Mouse (Mus musculus) kidney, postnatal 25 days (tissue): Measurements from ENCODE around the gene Tut1.

Experiments used
- DNase-seq, 2 experiments: peaks; one replicate each; pipeline ENCODE4 v3.0.0; 2021; ENCODE audit warnings: mixed read lengths in 2 of 2

Tut1 gene

DNA sequence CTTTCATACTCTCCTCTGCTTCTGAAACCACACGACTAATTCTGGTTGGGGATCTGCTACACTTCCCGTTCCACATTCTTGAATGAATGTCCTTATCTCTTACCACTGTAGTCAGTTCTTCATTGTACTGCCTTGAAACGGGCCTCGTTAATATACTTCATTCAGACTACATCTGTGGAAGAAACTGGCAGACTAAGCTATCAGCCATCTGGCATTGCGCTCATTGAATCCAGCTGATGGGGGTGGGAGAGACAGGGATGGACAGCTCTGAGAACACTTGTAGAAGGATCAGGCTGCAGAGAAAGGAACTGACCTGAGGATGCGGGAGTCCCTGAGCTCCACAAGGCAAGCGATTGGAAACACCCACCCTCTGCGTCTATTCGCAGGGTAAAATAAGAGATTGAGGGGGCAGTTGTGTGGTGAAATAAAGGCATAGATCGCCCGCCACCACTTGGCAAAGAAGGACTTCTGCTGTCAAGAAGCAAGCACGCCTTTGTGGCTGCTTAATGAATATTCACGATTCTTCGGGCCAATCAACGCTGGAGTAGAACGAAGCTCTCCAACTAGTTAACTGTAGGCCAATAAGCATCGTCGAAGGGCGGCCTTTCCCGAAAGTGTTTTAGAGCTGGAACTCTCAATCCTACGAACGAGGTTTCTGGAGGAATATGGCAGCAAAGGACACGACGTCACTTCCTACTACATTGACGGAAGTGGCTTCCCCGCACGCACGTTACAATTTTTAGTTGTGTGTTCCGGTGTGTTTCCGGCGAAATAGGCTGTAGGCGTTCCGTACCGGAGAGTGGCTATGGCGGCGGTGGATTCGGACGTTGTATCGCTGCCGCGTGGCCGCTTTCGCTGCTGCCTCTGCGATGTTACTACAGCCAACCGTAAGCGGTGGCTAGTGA, at the start of gene Tut1:
Gene Tut1 (plus strand): TSS at position 713 of the 905 bp plus-strand sequence.
- DNase-seq = peak; percentile 94 to 95

DNA sequence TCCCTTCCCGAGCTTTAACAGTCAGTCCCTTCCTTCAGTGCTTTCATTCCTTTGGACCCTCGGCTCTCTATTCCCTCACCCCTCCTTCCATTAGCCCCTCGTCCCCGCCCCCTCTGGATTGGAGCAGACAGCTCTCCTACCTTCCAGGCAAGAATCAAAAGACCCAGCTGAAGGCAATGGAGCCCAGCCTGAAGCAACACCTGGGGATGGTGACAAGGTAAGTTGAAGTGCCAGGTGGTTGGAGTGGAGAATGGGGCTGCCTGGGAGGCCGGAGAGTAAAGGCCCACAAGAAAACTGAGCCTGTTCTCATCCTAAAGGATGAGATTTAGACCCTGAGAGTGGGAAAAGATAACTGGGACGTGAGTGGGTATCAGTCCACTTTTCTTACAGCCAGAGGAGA, 45.1 kb upstream of the Tut1 start:
- DNase-seq = no peak

DNA sequence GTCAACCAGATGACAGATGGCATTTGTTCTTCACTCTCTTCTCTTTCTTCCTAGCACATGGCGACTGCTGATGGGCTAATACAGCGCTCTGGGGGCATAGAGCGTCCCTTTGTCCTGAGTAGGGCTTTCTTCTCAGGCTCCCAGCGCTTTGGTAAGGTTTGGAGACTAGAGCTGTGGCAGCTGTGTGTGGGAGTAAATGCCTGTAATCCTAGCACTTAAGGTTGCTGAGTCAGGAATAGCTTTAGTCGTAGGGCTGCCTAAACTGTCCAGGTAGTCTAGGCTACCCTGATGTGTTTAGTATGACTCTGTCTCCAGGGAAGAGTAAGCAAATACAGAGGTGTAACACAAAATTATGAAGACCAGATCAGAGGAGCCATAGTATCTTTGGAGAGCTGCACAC, 41.8 kb upstream of the Tut1 start:
- DNase-seq = no peak

DNA sequence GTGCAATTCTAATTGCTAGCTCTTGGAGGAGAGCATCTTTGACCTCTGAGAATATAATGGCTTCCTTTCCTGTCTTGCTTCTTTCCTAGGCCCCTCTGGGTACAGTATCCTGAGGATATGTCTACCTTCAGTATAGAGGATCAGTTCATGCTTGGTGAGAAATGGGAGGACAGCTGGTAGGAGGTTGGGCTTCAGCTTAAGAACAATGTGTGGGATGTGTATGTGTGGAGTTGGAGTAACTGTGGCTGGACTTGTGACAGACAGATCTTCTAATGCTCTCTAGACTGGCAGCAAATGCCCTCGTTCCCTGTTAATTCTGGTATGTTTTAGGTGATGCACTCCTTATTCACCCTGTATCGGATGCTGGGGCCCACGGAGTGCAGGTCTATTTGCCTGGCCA, 39.4 kb upstream of the Tut1 start:
- DNase-seq = no peak

DNA sequence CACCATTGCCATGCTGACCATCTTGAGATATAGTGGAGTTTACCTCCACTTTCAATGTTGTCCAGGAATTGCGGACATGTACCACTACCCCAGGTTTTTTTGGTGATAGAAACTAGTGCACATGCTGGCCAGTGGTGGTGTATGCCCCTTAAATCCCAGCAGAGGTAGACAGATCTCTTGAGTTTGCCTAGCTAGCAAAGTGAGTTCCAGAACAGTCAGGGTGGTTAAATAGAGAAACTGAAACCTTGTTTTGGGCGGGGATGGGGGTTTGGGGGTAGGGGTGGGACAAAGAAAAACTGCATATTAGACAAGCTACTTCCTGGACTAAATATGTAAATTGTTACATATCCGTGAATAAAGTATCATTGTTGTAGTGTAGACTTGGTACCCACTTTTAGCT, 34.6 kb upstream of the Tut1 start:
- no peak for DNase-seq

DNA sequence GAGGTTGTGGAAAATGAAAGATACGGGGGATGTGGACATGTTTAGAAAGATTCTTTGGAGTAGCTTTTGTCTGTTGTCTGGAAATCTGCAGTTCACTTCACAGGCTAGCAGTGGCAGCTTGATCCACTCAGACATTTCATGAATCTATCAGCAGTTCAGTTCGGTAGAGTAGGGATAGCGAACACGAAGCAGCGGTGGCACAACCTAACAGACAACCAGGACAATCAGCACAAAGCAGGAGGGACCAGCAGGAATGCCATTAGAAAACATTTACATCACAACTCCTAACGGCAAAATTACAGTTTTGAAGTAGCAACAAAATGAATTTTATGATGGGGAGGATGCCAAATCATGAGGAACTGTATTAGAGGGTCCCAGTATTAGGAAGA, 34.0 kb upstream of the Tut1 start:
- no peak for DNase-seq

DNA sequence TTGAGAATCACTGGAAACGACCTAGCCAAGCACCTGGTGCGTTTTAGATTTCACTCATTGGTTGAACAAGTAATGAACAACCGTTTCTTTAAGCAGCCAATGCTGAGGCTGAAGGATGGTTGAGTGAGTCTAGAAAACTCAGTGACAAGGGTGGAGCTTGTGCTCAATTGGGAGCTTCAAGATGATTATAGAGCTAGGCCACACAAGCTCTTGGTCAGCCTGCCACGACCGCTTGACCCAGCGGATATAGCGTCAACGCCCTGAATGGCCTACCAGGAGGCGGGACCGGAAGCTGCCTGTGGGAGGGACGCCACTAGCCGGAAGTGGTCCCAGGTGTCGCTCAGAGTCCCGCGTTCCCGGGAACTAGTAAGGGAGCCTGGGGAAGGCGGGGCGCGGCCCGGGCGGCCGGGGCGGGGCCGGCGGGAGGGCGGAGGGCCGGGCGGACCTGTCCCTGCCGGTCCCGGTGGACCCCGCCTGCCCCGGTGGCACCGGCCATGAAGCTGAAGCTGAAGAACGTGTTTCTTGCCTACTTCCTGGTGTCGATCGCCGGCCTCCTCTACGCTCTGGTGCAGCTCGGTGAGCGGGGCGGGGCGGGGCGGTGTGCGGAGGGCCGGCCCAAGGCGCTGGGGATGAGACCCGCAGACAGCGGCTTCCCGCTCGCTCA, 33.4 kb upstream of the Tut1 start, which contains the start of gene B3gat3:
Gene B3gat3 (plus strand): TSS at position 302 of the 664 bp plus-strand sequence.
- DNase-seq = peak; percentile 96 to 98

DNA sequence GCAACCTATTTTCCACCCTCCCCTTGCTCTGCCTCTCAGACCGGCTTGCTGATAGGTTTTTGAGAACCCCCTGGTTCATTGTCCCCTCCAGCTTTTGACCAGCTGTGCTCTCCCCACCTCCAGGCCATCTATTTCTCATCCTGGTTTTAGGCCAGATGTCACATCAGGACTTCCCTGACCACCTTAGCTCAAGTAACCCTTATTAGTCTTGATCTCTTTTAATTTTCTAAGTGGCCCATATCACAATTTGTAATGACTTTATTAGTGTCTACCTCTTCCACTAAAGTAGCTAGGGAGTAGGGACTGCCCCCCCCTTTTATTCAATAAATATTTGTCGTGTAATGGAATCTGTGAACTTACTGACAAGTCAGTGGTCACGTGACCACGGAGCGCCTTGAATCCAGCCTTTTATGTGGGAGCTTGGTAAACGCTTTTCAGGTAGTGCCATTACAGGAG, 32.8 kb upstream of the Tut1 start:
- DNase-seq = peak; percentile 66 to 69

DNA sequence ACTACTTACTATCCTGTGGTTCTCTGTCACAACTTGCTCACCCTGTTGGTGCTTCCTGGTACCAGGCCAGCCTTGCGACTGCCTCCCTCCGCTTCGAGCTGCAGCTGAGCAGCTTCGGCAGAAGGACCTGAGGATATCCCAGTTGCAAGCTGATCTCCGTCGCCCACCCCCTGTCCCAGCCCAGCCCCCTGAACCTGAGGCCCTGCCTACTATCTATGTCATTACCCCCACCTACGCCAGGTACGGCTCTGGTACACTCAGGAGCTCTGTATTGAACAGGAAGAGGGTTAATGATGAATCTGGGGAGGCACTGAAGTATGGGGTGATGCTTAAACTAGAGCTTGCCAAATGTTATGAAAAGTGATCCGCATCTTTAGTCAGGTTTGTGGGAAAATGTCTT, 31.9 kb upstream of the Tut1 start:
- DNase-seq = no peak

DNA sequence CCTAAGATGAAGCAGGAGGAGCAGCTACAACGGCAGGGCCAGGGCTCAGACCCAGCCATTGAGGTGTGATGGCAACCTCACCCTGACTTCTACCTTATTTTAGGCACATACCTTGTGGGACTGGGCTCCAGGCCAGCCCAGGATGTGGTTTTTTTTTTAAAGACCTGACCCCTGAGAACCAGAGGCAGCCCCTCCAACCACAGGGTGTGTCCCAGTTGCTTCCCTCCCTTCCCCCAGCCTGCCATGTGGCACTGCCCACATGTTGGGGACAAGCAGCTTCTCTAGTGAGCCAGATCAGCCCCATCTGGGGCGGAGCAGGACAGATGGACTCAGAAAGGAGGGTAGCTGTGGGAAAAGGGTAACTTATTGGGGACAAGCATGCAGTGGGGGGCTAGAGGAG, 26.9 kb upstream of the Tut1 start:
- DNase-seq = no peak

DNA sequence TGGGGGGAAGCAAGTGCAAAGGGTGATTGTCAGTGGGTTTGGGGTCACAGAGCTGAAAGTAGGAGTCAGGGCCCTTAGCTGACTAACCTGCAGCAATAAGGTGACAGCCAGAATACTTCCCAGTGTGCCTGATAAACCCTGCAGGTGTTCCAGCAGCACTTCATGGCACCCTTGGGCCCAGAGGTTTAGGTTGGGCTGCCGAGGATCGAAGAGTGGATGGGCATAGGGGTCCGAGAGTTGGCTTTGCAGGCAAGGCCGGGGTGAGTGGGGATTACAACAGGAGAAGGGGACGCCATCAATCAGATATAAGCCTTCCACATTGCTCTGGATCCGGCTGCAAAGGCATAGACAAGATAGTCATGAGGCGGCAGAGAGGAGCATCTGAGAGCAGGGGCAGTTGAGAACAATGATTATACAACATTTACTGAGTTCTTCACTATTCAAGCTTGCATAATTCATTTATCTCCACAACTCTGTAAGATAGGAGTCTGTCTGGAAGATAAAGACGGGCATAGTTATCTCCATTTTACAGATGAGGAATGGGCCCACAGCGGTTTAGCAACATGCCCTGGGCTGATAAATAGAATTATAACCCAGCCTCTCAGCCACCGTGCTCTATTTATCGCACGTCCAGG, 25.6 kb upstream of the Tut1 start:
- DNase-seq = no peak

DNA sequence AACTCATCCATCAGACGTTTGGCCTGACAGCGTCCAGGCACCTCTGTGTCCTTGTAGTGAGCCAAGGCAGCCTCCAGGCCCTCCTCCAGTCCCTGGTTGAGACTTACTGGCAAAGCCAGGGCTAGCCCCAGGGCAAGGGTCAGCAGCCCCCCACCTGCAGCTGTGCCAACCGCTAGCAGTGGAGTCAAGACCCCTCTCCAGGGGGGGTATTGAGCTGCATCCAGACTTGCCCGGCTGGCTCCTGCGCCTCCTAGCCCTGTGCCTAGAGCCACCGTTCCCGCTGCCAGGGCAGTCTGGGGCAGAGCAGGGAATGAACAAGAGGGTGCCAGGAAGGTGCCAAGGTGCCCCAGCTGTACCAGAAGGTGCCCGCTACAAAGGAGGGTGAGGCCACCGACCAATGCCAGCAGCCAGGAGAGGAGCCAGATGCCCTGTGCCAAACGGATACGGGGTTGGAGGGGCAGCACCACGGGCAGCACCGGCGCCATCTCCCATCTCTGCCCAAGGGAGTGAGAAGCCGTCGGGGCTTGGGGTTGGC, 24.9 kb upstream of the Tut1 start:
- no peak for DNase-seq

DNA sequence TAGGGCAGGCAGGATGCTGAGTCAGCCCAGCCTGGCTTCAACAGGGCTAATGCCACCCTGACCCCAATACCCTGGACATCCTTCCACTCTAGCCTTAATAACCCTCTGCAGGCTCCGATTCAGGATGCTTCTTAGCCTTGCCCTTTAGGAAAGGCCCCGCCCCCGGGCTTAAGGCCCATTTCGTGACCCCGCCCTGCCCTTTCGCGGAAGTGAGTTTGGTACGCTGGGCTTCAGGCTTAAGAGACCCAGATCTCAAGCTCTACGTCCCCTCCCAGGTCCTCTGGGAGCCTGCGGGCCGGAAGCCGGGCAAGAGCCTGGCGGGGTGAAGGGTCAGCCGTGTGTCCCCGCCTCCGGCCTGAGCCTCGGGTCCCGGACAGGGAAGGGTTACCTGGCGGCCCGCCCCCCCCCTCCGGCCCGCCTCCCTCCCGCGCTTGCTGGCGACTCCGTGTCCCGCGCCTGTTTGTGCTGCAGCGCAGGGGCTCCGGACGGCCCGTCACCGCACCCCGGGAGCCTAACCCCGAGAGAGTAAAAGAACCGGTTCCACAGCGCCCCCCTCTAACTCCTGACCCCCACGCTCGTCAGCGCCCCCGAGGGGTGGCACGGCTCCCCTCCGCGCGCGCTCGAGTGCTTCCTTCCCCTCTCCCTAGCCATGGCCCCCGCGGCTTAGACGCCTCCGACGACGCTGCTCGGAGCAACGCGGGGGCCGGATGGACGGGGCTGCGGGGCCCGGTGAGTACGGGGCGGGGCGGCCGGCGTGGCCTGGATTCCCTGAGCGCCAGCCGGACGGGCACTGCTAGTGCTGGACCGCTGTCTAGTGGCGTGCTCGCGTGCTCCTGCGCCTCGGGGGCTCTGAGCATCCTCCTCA, 24.2 kb upstream of the Tut1 start, which contains the start of the genes Rom1 and Eml3:
Gene Rom1 (minus strand): TSS at position 133 of the 865 bp plus-strand sequence.
Gene Eml3 (plus strand): TSS at position 329 of the 865 bp plus-strand sequence.
- peak; percentile 94 to 95 for DNase-seq

DNA sequence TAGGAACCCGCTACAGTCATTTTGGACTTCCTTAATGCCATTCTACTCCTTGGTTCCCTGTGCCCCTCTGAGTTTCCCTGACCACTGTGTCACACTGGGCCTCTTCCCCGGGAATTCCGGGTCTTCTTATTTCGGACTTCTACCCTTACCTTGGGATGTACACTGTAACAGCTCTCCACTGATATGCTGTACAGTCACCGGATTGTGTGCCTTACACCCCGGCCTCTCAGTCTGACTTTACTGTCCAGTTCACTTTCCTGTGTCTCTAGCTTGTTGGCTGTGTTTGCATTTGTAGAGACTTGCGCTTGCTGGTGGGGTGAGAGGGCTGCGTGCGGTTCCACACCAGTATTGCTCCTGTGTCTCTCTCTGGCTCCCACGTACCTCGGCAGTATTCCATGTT, 23.5 kb upstream of the Tut1 start:
- DNase-seq = no peak

DNA sequence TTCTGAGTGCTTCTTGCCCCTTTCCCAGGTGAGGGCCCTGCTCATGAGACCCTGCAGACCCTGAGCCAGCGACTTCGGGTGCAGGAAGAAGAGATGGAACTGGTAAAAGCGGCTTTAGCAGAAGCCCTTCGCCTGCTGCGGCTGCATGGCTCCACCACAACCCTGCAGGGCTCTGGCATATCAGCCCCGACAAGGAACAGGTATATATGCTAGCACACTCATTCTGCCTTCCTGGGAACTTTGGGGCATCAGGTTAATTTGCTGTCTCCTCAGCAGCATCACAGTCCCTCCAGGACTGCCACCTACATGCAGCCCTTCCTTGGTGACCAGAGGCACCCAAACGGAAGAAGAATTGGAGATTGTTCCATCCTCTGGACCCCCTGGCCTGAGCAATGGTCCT, 22.9 kb upstream of the Tut1 start:
- no peak for DNase-seq

DNA sequence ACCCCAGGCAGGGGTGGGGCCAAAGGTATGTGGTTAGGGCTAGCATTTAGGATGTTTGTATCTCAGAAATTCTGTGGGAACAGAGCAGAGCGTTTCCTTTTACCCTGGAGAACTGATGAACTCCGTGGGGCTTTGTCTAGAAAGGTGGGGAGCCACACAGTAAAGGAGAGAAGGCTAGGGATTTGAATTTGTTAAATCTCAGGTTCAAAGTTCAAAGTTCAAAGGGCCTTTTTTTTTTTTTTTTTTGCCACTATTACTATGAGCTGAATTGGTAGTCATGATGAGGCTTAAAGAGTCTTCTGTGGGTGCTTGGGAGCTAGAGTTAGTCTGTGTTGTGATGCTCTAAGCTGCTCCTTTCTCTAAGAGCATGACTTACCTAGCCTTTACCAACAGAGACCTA, 16.9 kb upstream of the Tut1 start:
- no peak for DNase-seq

DNA sequence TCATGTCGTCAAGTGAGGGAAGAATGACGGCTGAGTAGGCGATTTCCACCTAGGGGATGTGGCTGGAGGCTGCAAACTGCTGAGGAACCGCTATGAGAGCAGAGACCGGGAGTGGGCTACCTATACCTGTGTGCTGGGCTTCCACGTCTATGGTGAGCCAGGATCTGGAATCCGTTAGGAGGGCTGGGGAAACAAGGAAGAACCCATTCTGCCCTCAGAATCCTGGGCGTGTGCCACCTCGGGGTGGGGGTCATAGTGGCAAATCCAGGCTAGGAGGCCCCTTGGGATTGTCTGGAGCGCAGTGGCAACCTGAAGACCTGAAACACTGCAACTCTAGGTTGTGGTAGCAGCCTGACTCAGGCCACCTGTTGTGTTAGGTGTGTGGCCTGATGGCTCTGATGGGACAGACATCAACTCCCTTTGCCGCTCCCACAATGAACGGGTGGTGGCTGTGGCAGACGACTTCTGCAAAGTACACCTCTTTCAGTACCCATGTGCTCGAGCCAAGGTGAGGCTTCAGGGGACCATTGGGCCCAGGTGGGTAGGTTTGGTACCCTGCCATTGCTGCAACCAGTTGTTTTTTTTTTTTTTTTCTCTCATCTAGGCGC, 13.0 kb upstream of the Tut1 start:
- DNase-seq = no peak

DNA sequence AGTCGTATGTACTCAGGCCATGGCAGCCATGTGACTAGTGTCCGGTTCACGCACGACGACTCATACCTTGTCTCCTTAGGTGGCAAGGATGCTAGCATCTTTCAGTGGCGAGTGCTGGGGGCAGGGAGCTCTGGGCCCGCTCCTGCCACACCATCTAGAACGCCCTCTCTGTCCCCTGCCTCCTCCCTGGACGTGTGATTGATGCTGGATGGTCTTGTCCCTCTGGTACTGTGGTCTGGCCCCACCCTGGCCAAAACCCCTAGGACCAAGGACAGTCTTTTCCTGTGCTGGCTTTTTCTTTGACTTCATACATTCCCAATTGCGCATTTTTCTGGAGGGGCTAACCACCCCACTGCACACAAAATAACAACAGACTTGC, 12.5 kb upstream of the Tut1 start:
- DNase-seq = no peak

DNA sequence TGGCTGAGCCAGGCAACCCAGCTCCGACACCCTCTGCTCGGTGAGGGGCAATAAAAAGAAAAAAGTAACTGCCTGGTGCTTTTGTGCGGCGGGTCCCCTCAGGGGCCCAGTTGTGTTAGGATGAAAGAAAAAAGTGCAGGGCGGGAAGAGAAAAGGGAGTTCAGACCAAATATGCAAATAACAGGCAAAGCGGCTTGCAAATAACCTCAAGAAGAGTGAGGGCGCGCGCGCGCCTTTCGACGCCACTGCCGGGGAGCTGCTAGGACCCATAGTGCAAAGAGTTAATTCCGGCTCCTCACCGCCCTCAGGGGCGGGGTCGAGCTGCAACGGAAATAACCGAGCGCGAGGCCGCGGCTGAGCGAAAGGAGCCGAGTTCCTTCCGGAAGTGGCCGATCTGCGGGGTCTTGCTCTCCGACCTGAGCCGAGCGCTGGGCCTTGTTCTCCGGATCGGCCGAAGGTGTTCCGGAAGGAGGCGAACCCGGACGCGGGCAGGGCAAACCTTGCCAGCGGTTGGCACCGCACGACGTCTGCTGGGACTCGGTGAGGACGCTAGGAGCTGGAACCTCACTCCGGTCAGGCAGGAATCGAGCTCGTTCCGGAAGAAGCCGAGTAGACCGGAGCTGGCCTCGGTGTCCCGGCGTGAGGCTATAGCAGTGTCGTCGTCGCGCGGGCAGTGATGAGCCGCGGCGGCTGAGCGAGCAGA, 12.0 kb upstream of the Tut1 start, which contains the start of gene Mta2:
Gene Mta2 (plus strand): TSS at position 361 of the 703 bp plus-strand sequence.
- peak; percentile 98 for DNase-seq

DNA sequence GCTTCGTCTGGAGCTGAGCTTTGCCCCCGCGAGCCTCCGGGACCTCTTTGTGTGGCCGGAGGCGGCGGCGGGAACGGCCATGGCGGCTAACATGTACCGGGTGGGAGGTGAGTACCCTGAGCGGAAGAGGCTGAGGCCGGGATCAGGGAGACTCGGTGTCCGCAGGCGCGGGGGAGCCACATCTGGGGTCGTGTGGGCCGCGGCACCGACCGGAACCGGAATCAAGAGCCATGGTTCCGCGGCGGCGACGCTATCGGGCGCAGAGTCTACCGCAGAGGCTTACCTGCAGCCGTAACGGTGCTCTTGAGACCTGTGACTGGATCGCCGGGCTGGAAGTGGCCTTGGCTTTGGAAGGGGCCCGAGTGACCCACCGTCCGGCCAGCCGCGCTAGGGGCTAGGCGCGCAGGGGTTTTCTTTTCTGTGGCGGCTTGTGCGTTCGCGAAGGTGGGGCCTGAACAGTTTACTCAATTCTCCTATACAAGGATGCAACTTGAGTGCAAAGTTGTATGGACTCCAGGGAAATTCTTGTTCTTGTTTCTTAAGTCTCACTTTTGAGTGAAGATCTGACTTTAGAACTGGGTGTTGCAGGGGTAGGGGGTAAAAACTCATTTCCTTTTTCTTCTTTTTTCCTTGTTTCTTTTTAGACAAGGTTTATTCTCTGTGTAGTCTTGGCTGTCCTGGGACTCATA, 11.2 kb upstream of the Tut1 start:
- DNase-seq = peak; percentile 62 to 82
